Mouse (Mus musculus): ENCODE results near the gene Map3k3. TPM values are rescaled to one million over a fixed set of nuclear protein-coding genes. Genes with fewer than 3 reads are reported as not detected.
"Not testable (repeated sequence)": the region's sequence is repeated elsewhere in the genome, so short reads cannot be mapped to it uniquely, and the experiment has no call there.

The Map3k3 gene
- total RNA-seq, 2 experiments from 2014 or later = 2.9 to 5.2 TPM

GRCm38 (mm10) chr11:106066616-106067015 is 17.8 kb upstream of the Map3k3 start:
- 0 out of 2 replicates have a peak, but pooled peaks have one; percentile 2 for ATAC-seq (replicated peaks; ENCODE audit: low FRiP score, poor library complexity, severe bottlenecking)

- ATAC-seq (replicated peaks; ENCODE audit: low FRiP score, poor library complexity, severe bottlenecking) = no peak
Measured at GRCm38 (mm10) chr11:106073774-106074173, 10.6 kb upstream of the Map3k3 start.

GRCm38 (mm10) chr11:106076321-106076720 is 8.1 kb upstream of the Map3k3 start:
- ATAC-seq (replicated peaks; ENCODE audit: low FRiP score, poor library complexity, severe bottlenecking) = peak; percentile 92

GRCm38 (mm10) chr11:106084911-106085561 is 623 bp downstream of the Map3k3 start:
- no peak for ATAC-seq (replicated peaks; ENCODE audit: low FRiP score, poor library complexity, severe bottlenecking)

- no peak for ATAC-seq (replicated peaks; ENCODE audit: low FRiP score, poor library complexity, severe bottlenecking)
Measured at GRCm38 (mm10) chr11:106098223-106098622, 13.8 kb downstream of the Map3k3 start.

- ATAC-seq (replicated peaks; ENCODE audit: low FRiP score, poor library complexity, severe bottlenecking) = no peak
Measured at GRCm38 (mm10) chr11:106102866-106103265, 18.5 kb downstream of the Map3k3 start.

- no peak for ATAC-seq (replicated peaks; ENCODE audit: low FRiP score, poor library complexity, severe bottlenecking)
Measured at GRCm38 (mm10) chr11:106106047-106106587, 21.7 kb downstream of the Map3k3 start.

GRCm38 (mm10) chr11:106111688-106112087 is 27.3 kb downstream of the Map3k3 start:
- ATAC-seq (replicated peaks; ENCODE audit: low FRiP score, poor library complexity, severe bottlenecking) = no peak

- ATAC-seq (replicated peaks; ENCODE audit: low FRiP score, poor library complexity, severe bottlenecking) = no peak
Measured at GRCm38 (mm10) chr11:106122221-106122620, 37.8 kb downstream of the Map3k3 start.

GRCm38 (mm10) chr11:106122736-106123135 is 38.3 kb downstream of the Map3k3 start:
- no peak for ATAC-seq (replicated peaks; ENCODE audit: low FRiP score, poor library complexity, severe bottlenecking)

GRCm38 (mm10) chr11:106124784-106125183 is 40.4 kb downstream of the Map3k3 start:
- no peak for ATAC-seq (replicated peaks; ENCODE audit: low FRiP score, poor library complexity, severe bottlenecking)

GRCm38 (mm10) chr11:106125827-106126226 is 41.4 kb downstream of the Map3k3 start:
- no peak for ATAC-seq (replicated peaks; ENCODE audit: low FRiP score, poor library complexity, severe bottlenecking)

GRCm38 (mm10) chr11:106126727-106127373 is 42.4 kb downstream of the Map3k3 start:
- ATAC-seq (replicated peaks; ENCODE audit: low FRiP score, poor library complexity, severe bottlenecking) = not testable (repeated sequence)

GRCm38 (mm10) chr11:106129477-106129876 is 45.1 kb downstream of the Map3k3 start:
- no peak for ATAC-seq (replicated peaks; ENCODE audit: low FRiP score, poor library complexity, severe bottlenecking)

- ATAC-seq (replicated peaks; ENCODE audit: low FRiP score, poor library complexity, severe bottlenecking) = no peak
Measured at GRCm38 (mm10) chr11:106132516-106132915, 48.1 kb downstream of the Map3k3 start.

GRCm38 (mm10) chr11:106134580-106135528 is 50.4 kb downstream of the Map3k3 start:
- no peak for ATAC-seq (replicated peaks; ENCODE audit: low FRiP score, poor library complexity, severe bottlenecking)

- no peak for ATAC-seq (replicated peaks; ENCODE audit: low FRiP score, poor library complexity, severe bottlenecking)
Measured at GRCm38 (mm10) chr11:106151219-106151618, 66.8 kb downstream of the Map3k3 start.

GRCm38 (mm10) chr11:106152132-106152531 is 67.7 kb downstream of the Map3k3 start:
- ATAC-seq (replicated peaks; ENCODE audit: low FRiP score, poor library complexity, severe bottlenecking) = no peak

- ATAC-seq (replicated peaks; ENCODE audit: low FRiP score, poor library complexity, severe bottlenecking) = no peak
Measured at GRCm38 (mm10) chr11:106154091-106154490, 69.7 kb downstream of the Map3k3 start.

GRCm38 (mm10) chr11:106154770-106155169 is 70.4 kb downstream of the Map3k3 start:
- no peak for ATAC-seq (replicated peaks; ENCODE audit: low FRiP score, poor library complexity, severe bottlenecking)

Data from erythroblast, adult 5-6 weeks (primary cell).